Mouse (Mus musculus): ENCODE measurements around the gene Tmem274. TPM values are rescaled to one million over a fixed set of nuclear protein-coding genes. Genes with fewer than 3 reads are reported as not detected.

The Tmem274 gene
- total RNA-seq, 2 experiments from 2014 or later = not detected

- no peak for DNase-seq
Observed at GRCm38 (mm10) chr4:149484566-149484965, 7.4 kb downstream of the Tmem274 start.

- DNase-seq = peak; percentile 97
Observed at GRCm38 (mm10) chr4:149485053-149485824, 8.1 kb downstream of the Tmem274 start, which contains the start of the genes Nmnat1 and Lzic. Gene Nmnat1, minus strand, starts transcription at chr4:149485202. Gene Lzic, plus strand, starts transcription at chr4:149485229.

GRCm38 (mm10) chr4:149485825-149486206 lies 8.6 kb downstream of the Tmem274 start:
- DNase-seq = peak; percentile 24

- no peak for DNase-seq
Observed at GRCm38 (mm10) chr4:149487729-149488128, 10.6 kb downstream of the Tmem274 start.

GRCm38 (mm10) chr4:149489415-149490240 lies 12.4 kb downstream of the Tmem274 start:
- DNase-seq = peak; percentile 62

DNA sequence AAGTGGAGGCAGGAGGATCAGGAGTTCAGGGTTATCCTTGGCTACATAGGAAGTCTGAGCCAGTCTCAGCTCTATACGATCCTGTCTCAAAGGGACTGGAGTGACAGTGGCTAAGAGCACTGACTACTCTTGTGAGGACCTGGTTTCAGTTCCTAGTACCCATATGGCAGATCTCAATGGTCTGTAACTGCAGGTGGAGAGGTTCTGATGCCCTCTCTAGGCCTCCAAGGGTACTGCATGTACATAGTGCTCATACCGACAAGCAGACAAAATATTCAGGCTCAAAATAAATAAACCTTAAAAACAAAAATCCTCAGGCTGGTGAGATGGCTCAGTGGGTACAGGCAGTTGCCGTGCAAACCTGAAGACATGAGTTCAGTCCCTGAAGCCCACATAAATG lies 14.0 kb downstream of the Tmem274 start:
- DNase-seq = no peak

DNA sequence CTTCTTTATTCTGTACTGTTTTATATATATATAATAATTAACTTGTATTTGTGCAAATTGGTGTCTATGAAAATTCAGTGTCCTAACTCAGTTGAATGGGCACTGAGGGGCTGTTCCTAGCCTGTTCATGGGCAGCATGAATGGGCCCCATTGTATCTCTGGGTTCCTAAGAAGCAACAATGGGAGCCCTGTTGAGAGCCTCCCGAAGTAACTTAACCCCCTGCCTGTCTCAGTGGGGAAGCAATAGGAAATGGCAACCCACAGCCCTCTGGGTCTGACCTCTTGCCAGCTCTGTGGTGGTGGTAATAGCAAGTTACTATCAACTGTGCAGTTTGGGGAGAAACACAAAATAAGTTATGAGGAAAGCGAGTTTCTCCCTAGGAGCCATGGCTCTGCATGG lies 19.4 kb downstream of the Tmem274 start:
- DNase-seq = no peak

DNA sequence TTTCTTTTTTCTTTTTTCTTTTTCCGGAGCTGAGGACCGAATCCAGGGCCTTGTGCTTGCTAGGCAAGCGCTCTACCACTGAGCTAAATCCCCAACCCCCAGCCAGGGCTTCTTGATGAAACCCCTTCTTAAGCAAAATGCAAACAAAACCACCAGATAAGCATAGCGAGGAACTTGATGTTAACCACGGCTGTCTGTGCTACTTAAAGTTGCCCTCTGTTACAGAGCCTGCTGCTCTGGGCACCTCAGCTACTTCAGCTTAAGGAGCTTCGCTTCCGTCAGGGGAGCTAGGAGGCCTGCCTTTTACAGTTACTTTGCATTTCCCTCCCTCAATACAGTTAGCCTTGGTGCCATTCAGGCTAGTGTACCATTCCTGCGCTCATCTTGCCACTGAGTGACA lies 21.7 kb downstream of the Tmem274 start:
- no peak for DNase-seq

DNA sequence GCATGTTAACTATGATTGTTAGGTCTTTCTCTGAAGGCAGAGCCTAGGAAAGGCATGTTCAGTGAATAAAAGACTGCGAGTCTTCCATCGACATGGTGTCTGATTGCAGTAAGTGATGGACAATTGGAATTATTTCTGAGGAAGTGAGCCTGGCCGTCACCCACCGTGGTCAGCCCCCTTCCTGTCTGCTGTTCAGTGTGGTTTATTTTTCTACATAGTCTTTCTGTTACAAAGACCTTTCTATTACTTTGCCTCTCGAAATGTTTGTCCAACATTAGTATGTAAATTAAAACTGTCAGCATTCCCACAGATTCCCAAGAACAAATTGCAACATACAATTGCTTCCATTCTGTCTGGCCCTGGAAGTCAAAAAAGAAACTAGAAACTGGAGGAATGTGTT lies 22.6 kb downstream of the Tmem274 start:
- DNase-seq = no peak

DNA sequence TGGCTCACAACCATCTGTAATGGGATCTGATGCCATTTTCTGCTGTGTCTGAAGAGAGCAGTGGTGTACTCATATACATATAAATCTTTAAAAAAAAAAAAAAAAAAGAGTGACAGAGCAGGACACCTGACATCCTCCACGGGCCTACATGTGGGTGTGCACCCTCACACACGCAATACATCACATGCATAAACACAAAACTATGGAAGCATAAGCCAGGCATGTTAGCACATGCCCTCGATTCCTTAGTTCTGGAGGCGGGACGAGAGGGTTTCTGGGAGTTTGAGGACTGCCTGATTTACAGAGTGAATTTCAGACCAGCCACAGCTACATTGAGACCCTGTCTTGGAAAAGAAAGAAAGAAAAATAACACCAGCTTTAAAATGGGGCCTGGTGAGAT lies 27.2 kb downstream of the Tmem274 start:
- no peak for DNase-seq

- DNase-seq = no peak
Observed at GRCm38 (mm10) chr4:149504858-149505257, 27.7 kb downstream of the Tmem274 start.

GRCm38 (mm10) chr4:149505261-149505967 lies 28.2 kb downstream of the Tmem274 start:
- no peak for DNase-seq

DNA sequence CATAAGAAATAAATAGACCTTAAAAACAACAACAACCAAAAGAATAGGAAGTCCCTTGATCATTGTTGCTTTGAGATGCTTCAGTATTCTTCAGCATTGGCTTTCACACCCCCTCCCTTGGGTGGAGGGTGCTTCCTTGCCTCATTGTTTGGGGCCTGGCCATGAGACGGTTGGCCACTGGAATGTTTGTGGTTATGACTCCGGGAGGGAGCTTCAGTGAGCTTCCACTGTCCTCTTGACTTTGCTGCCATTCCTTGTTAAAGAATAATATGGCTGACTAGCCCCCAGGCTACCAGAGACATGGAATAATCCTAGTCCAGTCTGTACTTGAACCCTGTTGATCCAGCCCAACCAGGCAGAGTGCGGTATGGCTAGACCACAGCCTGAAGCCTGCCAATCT lies 29.7 kb downstream of the Tmem274 start:
- no peak for DNase-seq

GRCm38 (mm10) chr4:149511221-149511646 lies 34.1 kb downstream of the Tmem274 start:
- no peak for DNase-seq

DNA sequence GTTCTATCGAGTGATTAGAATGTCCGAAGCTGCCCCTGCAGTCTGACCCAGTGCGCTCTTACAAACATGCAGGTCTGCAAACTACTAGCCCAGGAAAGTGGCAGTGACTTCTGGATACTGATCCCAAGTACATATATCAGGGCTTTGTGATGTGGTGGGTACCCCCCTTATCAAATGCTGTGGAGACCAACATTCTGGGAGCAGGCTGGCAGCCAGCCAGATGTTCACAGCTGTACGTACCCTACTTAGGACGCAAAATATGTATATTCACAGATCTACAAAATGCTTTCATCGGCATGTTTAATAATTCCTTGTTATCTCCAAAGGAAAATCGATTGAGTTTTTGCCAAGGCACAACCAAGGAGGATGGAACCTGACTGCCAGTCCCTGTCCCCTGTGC lies 34.9 kb downstream of the Tmem274 start:
- no peak for DNase-seq

DNA sequence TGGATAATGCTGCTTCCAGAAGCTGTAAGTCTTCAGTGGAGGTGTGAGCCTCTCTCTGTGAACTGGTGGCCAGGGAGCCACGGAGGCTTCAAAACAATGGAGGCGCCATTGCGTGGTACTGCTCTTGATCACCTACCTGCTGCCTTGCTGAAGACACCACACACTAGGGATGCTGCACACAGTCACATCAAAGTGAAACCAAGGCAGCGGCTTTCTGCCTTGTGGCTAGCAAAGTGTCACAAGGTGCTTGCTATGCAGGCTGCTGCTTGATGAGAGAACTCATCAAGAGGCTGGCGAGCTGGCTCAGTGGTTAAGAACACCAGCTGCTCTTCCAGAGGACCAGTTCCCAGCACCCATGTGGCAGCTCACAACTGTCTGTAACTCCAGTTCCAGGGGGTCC lies 38.5 kb downstream of the Tmem274 start:
- DNase-seq = no peak

DNA sequence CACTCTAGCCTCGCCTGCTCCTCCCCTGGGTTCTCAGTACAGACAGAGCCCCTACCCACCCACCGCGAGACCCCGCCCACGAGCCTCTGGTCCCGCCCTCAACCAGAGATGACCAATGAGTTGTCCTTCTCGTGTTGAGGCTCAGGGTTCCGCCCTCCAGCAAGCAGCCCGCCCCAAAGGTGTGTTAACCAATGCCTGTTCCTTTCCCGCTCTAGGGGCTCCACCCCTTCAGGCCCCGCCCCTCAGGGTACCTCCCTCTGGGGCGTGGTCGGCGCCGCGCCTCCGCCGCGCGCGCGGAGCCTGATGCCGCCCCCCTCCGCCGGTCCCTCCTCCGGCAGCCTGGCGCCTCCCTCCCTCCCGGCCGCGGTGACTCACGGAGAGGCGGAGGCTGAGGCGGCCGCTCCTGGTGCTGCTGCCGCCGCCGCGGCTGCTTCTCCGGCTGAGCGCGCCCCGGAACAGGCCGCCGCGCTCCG lies 40.7 kb downstream of the Tmem274 start, which contains the start of gene Ctnnbip1:
Gene Ctnnbip1 (plus strand): TSS at position 369 of the 473 bp plus-strand sequence.
- DNase-seq = peak; percentile 98

- DNase-seq = no peak
Observed at GRCm38 (mm10) chr4:149518351-149519220, 41.4 kb downstream of the Tmem274 start.

GRCm38 (mm10) chr4:149521258-149521657 lies 44.1 kb downstream of the Tmem274 start:
- no peak for DNase-seq

DNA sequence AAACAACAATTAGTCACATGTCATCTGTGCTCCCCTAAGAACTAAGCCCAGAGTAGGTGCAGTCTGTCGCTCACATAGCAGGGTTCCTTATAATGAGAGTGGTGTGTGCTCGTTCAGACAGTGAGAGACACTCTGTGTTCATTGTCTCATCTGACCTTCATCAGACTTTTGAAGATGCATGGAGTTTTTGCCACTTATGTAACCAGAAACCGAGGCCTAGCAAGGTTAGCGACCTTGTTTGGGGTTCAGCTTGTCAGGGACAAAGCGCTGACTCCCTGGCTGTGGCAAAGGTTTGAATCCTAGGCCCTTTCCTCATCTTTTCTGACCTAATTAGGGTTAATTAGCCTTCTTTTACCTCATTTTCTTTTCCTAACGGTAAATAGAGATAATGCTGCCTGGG lies 46.8 kb downstream of the Tmem274 start:
- no peak for DNase-seq

DNA sequence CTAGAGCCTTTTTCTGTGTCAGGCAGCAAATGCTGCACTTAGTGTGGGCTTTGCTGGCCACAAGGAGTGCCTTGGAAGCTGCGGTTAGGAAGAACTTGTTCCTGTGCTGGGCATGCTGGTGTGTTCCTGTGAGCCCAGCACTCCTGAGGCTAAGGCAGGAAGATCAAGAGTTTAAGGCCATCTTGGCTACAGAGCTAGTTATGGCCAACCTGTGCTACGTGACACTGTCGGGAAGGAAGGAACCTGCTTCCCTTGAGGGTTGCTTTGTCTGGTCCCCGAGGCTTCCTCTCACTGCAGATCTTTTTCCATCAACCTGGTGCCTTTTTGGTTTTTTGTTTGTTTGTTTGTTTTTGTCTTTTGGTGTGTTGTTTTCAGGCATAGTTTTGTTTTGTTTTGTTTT lies 48.0 kb downstream of the Tmem274 start:
- DNase-seq = no peak

- DNase-seq = no peak
Observed at GRCm38 (mm10) chr4:149525811-149526210, 48.6 kb downstream of the Tmem274 start.
